Mouse (Mus musculus) MEL (cell line): Measurements from ENCODE around the gene Odf3b. TPM values are rescaled to one million over a fixed set of nuclear protein-coding genes. Genes with fewer than 3 reads are reported as not detected.

Experiments used
- DNase-seq: peaks from one replicate; pipeline ENCODE4 v3.0.0; 2011; ENCODE audit warnings: low read depth, low spot score
- H3K27ac ChIP-seq: 2 replicates; pipeline ENCODE4 v1.5.1; 2012; ENCODE audit warnings: low read depth, mild to moderate bottlenecking, control low read depth, low read length, moderate library complexity; ENCODE audit not compliant: control insufficient read depth
- H3K27me3 ChIP-seq, 2 experiments: fragments of 150-350 bp in 1 of 2; sonication (generic) in 1 of 2; 2 replicates each; pipeline ENCODE4 v1.6.1; 2012; ENCODE audit warnings: low read length in 2 of 2, mild to moderate bottlenecking in 2 of 2, improper control_type of control experiment in 1 of 2, moderate library complexity in 1 of 2; ENCODE audit not compliant: insufficient read depth in 2 of 2, control insufficient read depth in 1 of 2
- H3K36me3 ChIP-seq, 2 experiments: 2 replicates each; pipeline ENCODE4 v1.6.1; 2012 to 2014; ENCODE audit warnings: low read length in 2 of 2, improper control_type of control experiment in 1 of 2, inconsistent platforms in 1 of 2, mild to moderate bottlenecking in 1 of 2; ENCODE audit not compliant: insufficient read depth in 2 of 2, control insufficient read depth in 1 of 2
- H3K4me1 ChIP-seq, 2 experiments: fragments of 150-350 bp in 1 of 2; sonication (generic) in 1 of 2; 2 replicates each; pipeline ENCODE4 v1.6.1; 2012; ENCODE audit warnings: low read length in 2 of 2, improper control_type of control experiment in 1 of 2, mild to moderate bottlenecking in 1 of 2; ENCODE audit not compliant: insufficient read depth in 2 of 2, control insufficient read depth in 1 of 2
- H3K4me3 ChIP-seq, 2 experiments: fragments of 150-350 bp in 1 of 2; sonication (generic) in 1 of 2; 2 replicates each; pipeline ENCODE4 v1.5.1; 2012; ENCODE audit warnings: low read depth in 2 of 2, low read length in 2 of 2, mild to moderate bottlenecking in 2 of 2, moderate library complexity in 2 of 2, control low read depth in 1 of 2, improper control_type of control experiment in 1 of 2; ENCODE audit not compliant: control insufficient read depth in 1 of 2, insufficient read depth in 1 of 2
- H3K79me2 ChIP-seq: 2 replicates; pipeline ENCODE4 v1.6.1; 2012; ENCODE audit warnings: mild to moderate bottlenecking, low read length, moderate library complexity; ENCODE audit not compliant: control insufficient read depth, poor library complexity, insufficient read depth
- H3K9ac ChIP-seq: 2 replicates; pipeline ENCODE4 v1.6.1; 2012; ENCODE audit warnings: low read depth, mild to moderate bottlenecking, control low read depth, low read length, moderate library complexity; ENCODE audit not compliant: control insufficient read depth, poor library complexity, severe bottlenecking
- H3K9me3 ChIP-seq: fragments of 150-350 bp; sonication (generic); replicated peaks from 2 replicates; pipeline ENCODE4 v1.6.1; 2012; ENCODE audit warnings: mild to moderate bottlenecking, low read length, improper control_type of control experiment, moderate library complexity; ENCODE audit not compliant: insufficient read depth
- BHLHE40 ChIP-seq: IDR thresholded peaks from 2 replicates; pipeline ENCODE4 v1.6.1; 2012; ENCODE audit warnings: low read depth, mild to moderate bottlenecking, inconsistent platforms, low read length, improper control_type of control experiment, borderline replicate concordance
- CTCF ChIP-seq, 3 experiments: IDR thresholded peaks in 2 of 3; conservative IDR thresholded peaks in 1 of 3; 2 replicates each; pipeline ENCODE4 v1.5.1; 2011 to 2012; ENCODE audit warnings: low read length in 3 of 3, low read depth in 2 of 3, mild to moderate bottlenecking in 2 of 3, improper control_type of control experiment in 1 of 3, inconsistent platforms in 1 of 3, mixed read lengths in 1 of 3, moderate library complexity in 1 of 3; ENCODE audit not compliant: control insufficient read depth in 1 of 3, insufficient read depth in 1 of 3, poor library complexity in 1 of 3, severe bottlenecking in 1 of 3
- E2F4 ChIP-seq: IDR thresholded peaks from 2 replicates; pipeline ENCODE4 v1.6.1; 2011; ENCODE audit warnings: low read depth, low read length, improper control_type of control experiment, borderline replicate concordance
- GATA1 ChIP-seq: IDR thresholded peaks from 2 replicates; pipeline ENCODE4 v1.6.1; 2011; ENCODE audit warnings: low read depth, low read length, improper control_type of control experiment
- HCFC1 ChIP-seq: IDR thresholded peaks from 2 replicates; pipeline ENCODE4 v1.6.1; 2012; ENCODE audit warnings: low read depth, mild to moderate bottlenecking, inconsistent platforms, low read length, improper control_type of control experiment, moderate library complexity
- JUND ChIP-seq: IDR thresholded peaks from 2 replicates; pipeline ENCODE4 v1.6.1; 2011; ENCODE audit warnings: low read depth, mild to moderate bottlenecking, improper control_type of control experiment, low read length
- KAT2A ChIP-seq: conservative IDR thresholded peaks from 2 replicates; pipeline ENCODE4 v1.6.1; 2012; ENCODE audit warnings: low read depth, low read length, improper control_type of control experiment, inconsistent platforms
- MAX ChIP-seq: IDR thresholded peaks from 2 replicates; pipeline ENCODE4 v1.6.1; 2011; ENCODE audit warnings: low read length, improper control_type of control experiment
- MAZ ChIP-seq: IDR thresholded peaks from 2 replicates; pipeline ENCODE4 v1.6.1; 2012; ENCODE audit warnings: low read depth, mild to moderate bottlenecking, inconsistent platforms, low read length, improper control_type of control experiment
- MEF2A ChIP-seq: IDR thresholded peaks from 2 replicates; pipeline ENCODE4 v1.6.1; 2014; ENCODE audit warnings: low read depth, mild to moderate bottlenecking, inconsistent platforms, low read length, improper control_type of control experiment; ENCODE audit not compliant: poor library complexity, insufficient replicate concordance, severe bottlenecking; ENCODE audit errors: extremely low read depth
- POLR2A ChIP-seq, 2 experiments: IDR thresholded peaks; 2 replicates each; pipeline ENCODE4 v1.6.1; 2011 to 2012; ENCODE audit warnings: low read length in 2 of 2, mild to moderate bottlenecking in 2 of 2, control low read depth in 1 of 2, improper control_type of control experiment in 1 of 2, low read depth in 1 of 2, moderate library complexity in 1 of 2; ENCODE audit not compliant: control insufficient read depth in 1 of 2, insufficient read depth in 1 of 2, poor library complexity in 1 of 2
- POLR2AphosphoS5 ChIP-seq: IDR thresholded peaks from 2 replicates; pipeline ENCODE4 v1.6.1; 2012; ENCODE audit warnings: low read depth, borderline replicate concordance, mild to moderate bottlenecking, inconsistent platforms, low read length, moderate library complexity, mixed read lengths
- SMC3 ChIP-seq: IDR thresholded peaks from 2 replicates; pipeline ENCODE4 v1.6.1; 2011; ENCODE audit warnings: low read depth, low read length, improper control_type of control experiment
- TAL1 ChIP-seq: IDR thresholded peaks from 2 replicates; pipeline ENCODE4 v1.6.1; 2012; ENCODE audit warnings: mild to moderate bottlenecking, inconsistent platforms, low read length, moderate library complexity, mixed read lengths
- TCF12 ChIP-seq: IDR thresholded peaks from 2 replicates; pipeline ENCODE4 v1.6.1; 2014; ENCODE audit warnings: low read depth, mild to moderate bottlenecking, inconsistent platforms, low read length, improper control_type of control experiment, moderate library complexity
- UBTF ChIP-seq: IDR thresholded peaks from 2 replicates; pipeline ENCODE4 v1.6.1; 2012; ENCODE audit warnings: low read depth, mild to moderate bottlenecking, inconsistent platforms, low read length, improper control_type of control experiment, moderate library complexity, borderline replicate concordance; ENCODE audit not compliant: insufficient read depth
- USF1 ChIP-seq: IDR thresholded peaks from 2 replicates; pipeline ENCODE4 v1.6.1; 2014; ENCODE audit warnings: low read depth, mild to moderate bottlenecking, inconsistent platforms, low read length, improper control_type of control experiment, moderate library complexity
- USF2 ChIP-seq, 2 experiments: IDR thresholded peaks; 2 replicates each; pipeline ENCODE4 v1.6.1; 2011 to 2012; ENCODE audit warnings: improper control_type of control experiment in 2 of 2, low read length in 2 of 2, borderline replicate concordance in 1 of 2, inconsistent platforms in 1 of 2, low read depth in 1 of 2, mild to moderate bottlenecking in 1 of 2; ENCODE audit not compliant: insufficient read depth in 1 of 2
- ZMIZ1 ChIP-seq: IDR thresholded peaks from 2 replicates; pipeline ENCODE4 v1.6.1; 2012; ENCODE audit warnings: low read depth, mild to moderate bottlenecking, inconsistent platforms, low read length, improper control_type of control experiment, moderate library complexity
- ZNF384 ChIP-seq: IDR thresholded peaks from 2 replicates; pipeline ENCODE4 v1.6.1; 2012; ENCODE audit warnings: low read depth, mild to moderate bottlenecking, inconsistent platforms, low read length, improper control_type of control experiment
- polyA plus RNA-seq, 2 experiments: library from polyadenylated mRNA; stranded (reverse) in 1 of 2; unstranded in 1 of 2; fragments of >175 nt in 1 of 2; fragments of >200 nt in 1 of 2; gene quantifications; 2 replicates each; pipeline versions ENCODE4 v1.2.1 to v1.2.4; 2012; ENCODE audit warnings: low replicate concordance in 2 of 2, low read depth in 1 of 2; ENCODE audit not compliant: insufficient read length in 2 of 2, insufficient read depth in 1 of 2, missing spikeins in 1 of 2
- total RNA-seq: library from RNA; depleted of rRNA; stranded (reverse); fragments of 300-350 nt; gene quantifications from 2 replicates; pipeline ENCODE4 v1.2.3, GENCODE M21; 2012

Gene Odf3b
- total and polyA plus RNA-seq, 3 experiments: not detected

GRCm38 (mm10) chr15:89351302-89351701 lies 27.8 kb downstream of the Odf3b start:
- no peak for DNase-seq
- no peak for TF ChIP-seq BHLHE40
- TF ChIP-seq POLR2A (IDR thresholded peaks at IDR 0.05; ENCODE audit: control insufficient read depth in 1 of 2, insufficient read depth in 1 of 2, low read depth in 1 of 2, low read length in 2 of 2, poor library complexity in 1 of 2): no peak
- no peak for TF ChIP-seq SMC3
- TF ChIP-seq UBTF: no peak
- TF ChIP-seq MAX: no peak
- TF ChIP-seq TAL1: no peak
- no peak for TF ChIP-seq GATA1
- no peak for TF ChIP-seq MEF2A
- TF ChIP-seq JUND: no peak
- TF ChIP-seq E2F4: no peak
- H3K4me1 ChIP-seq: peaks cover 0 to 4% of the 10 kb centered on the region in 2 experiments; a peak in 1 of 4 replicates
- no peak overlapping the region for H3K4me3 ChIP-seq
- H3K36me3 ChIP-seq: no peaks in the 10 kb centered on the region
- no peaks in the 10 kb centered on the region for H3K27me3 ChIP-seq
- H3K9ac ChIP-seq: no peak overlapping the region
- H3K9me3 ChIP-seq: no peaks in the 10 kb centered on the region
- H3K79me2 ChIP-seq: peaks cover 18% of the 10 kb centered on the region
- no peak overlapping the region for H3K27ac ChIP-seq

- H3K27ac ChIP-seq: no peak overlapping the region
- H3K27me3 ChIP-seq: no peaks in the 10 kb centered on the region
- H3K4me3 ChIP-seq: no peak overlapping the region
- no peak for DNase-seq
- no peaks in the 10 kb centered on the region for H3K36me3 ChIP-seq
- H3K79me2 ChIP-seq: peaks cover 11% of the 10 kb centered on the region
- no peaks in the 10 kb centered on the region for H3K9me3 ChIP-seq
- H3K4me1 ChIP-seq: peaks cover 0 to 4% of the 10 kb centered on the region in 2 experiments; a peak in 1 of 4 replicates
- H3K9ac ChIP-seq: no peak overlapping the region
- TF ChIP-seq KAT2A (no peak), CTCF (IDR thresholded peaks at IDR 0.05 in 2 of 3, conservative IDR thresholded peaks at IDR 0.05 in 1 of 3; ENCODE audit: control insufficient read depth in 1 of 3, insufficient read depth in 1 of 3, low read depth in 2 of 3, low read length in 3 of 3, poor library complexity in 1 of 3, severe bottlenecking in 1 of 3) (no peak), ZMIZ1 (no peak), HCFC1 (no peak), ZNF384 (no peak), USF2 (IDR thresholded peaks at IDR 0.05; ENCODE audit: borderline replicate concordance in 1 of 2, insufficient read depth in 1 of 2, low read depth in 1 of 2, low read length in 2 of 2) (no peak), TCF12 (no peak), MAZ (no peak), UBTF (no peak), USF1 (no peak), POLR2AphosphoS5 (no peak), POLR2A (IDR thresholded peaks at IDR 0.05; ENCODE audit: control insufficient read depth in 1 of 2, insufficient read depth in 1 of 2, low read depth in 1 of 2, low read length in 2 of 2, poor library complexity in 1 of 2) (no peak)
Observed at GRCm38 (mm10) chr15:89350447-89350846, 28.6 kb downstream of the Odf3b start.
